Mouse (Mus musculus) G1E (cell line): Measurements from ENCODE around the gene Gm49353. TPM values are rescaled to one million over a fixed set of nuclear protein-coding genes. Genes with fewer than 3 reads are reported as not detected.

Experiments used
- ATAC-seq: 2 replicates; pipeline ENCODE4 v1.8.0; 2016; ENCODE audit warnings: mild to moderate bottlenecking; ENCODE audit not compliant: insufficient number of reproducible peaks, poor library complexity, low FRiP score, severe bottlenecking; ENCODE audit errors: extremely low read depth
- DNase-seq: peaks from one replicate; pipeline ENCODE4 v3.0.0; 2012; ENCODE audit warnings: low spot score
- H3K27me3 ChIP-seq: 2 replicates; pipeline ENCODE4 v1.6.1; 2012; ENCODE audit warnings: mild to moderate bottlenecking, low read length, inconsistent platforms; ENCODE audit not compliant: insufficient read depth
- H3K36me3 ChIP-seq: replicated peaks from 2 replicates; pipeline ENCODE3; 2012; ENCODE audit warnings: mild to moderate bottlenecking, inconsistent platforms
- H3K4me1 ChIP-seq: 2 replicates; pipeline ENCODE4 v1.6.1; 2012; ENCODE audit warnings: low read depth, low read length, inconsistent platforms, mixed read lengths; ENCODE audit not compliant: insufficient read depth
- H3K4me3 ChIP-seq: 2 replicates; pipeline ENCODE4 v1.5.1; 2012; ENCODE audit warnings: low read depth, mild to moderate bottlenecking, inconsistent platforms, low read length, moderate library complexity, mixed read lengths
- H3K9me3 ChIP-seq: replicated peaks from 2 replicates; pipeline ENCODE4 v1.6.1; 2012; ENCODE audit warnings: inconsistent platforms
- CTCF ChIP-seq: IDR thresholded peaks from 2 replicates; pipeline ENCODE4 v1.5.1; 2012; ENCODE audit warnings: low read depth, low read length, inconsistent platforms, mixed read lengths
- GATA1 ChIP-seq: IDR thresholded peaks from 2 replicates; pipeline ENCODE4 v1.6.1; 2012; ENCODE audit warnings: borderline replicate concordance, low read length, inconsistent platforms, mixed read lengths
- GATA2 ChIP-seq: IDR thresholded peaks from 2 replicates; pipeline ENCODE4 v1.6.1; 2012; ENCODE audit warnings: low read depth, low read length, inconsistent platforms, borderline replicate concordance
- POLR2AphosphoS5 ChIP-seq: IDR thresholded peaks from 2 replicates; pipeline ENCODE4 v1.6.1; 2012; ENCODE audit warnings: low read depth, low read length, inconsistent platforms; ENCODE audit not compliant: insufficient replicate concordance
- TAL1 ChIP-seq: conservative IDR thresholded peaks from 2 replicates; pipeline ENCODE4 v1.6.1; 2012; ENCODE audit warnings: low read depth, low read length, inconsistent platforms, mixed read lengths
- polyA plus RNA-seq: library from polyadenylated mRNA; stranded (reverse); fragments of >175 nt; gene quantifications from 2 replicates; pipeline ENCODE4 v1.2.3, GENCODE M21; 2012
- total RNA-seq, 2 experiments: library from RNA; stranded (forward) in 1 of 2; stranded (reverse) in 1 of 2; fragments of 200-1000 nt in 1 of 2; fragments of >200 nt in 1 of 2; fragmentation: Nextera tagmentation in 1 of 2; gene quantifications; 2 replicates each; pipeline ENCODE4 v1.2.3; 2014 to 2017

The Gm49353 gene
- total and polyA plus RNA-seq, 3 experiments, result not detected

- TF ChIP-seq TAL1, result no peak
- peak; percentile 30; the same call in 1 of the 2 replicates for TF ChIP-seq CTCF
- ATAC-seq (peak; percentile 34; the same call in 1 of the 2 replicates), DNase-seq (peak; percentile 18)
- Histone ChIP-seq H3K36me3 (no peaks in the 10 kb centered on the region), H3K4me3 (no peak overlapping the region), H3K27me3 (no peaks in the 10 kb centered on the region), H3K4me1 (peaks cover 7% of the 10 kb centered on the region; the same call in 1 of the 2 replicates), H3K9me3 (no peaks in the 10 kb centered on the region)
Observed at GRCm38 (mm10) chr10:29206730-29207129, 8.0 kb downstream of the Gm49353 start.

GRCm38 (mm10) chr10:29208735-29209134 lies 10.0 kb downstream of the Gm49353 start:
- Histone ChIP-seq H3K4me3 (no peak overlapping the region), H3K36me3 (no peaks in the 10 kb centered on the region), H3K4me1 (peaks cover 7% of the 10 kb centered on the region; the same call in 1 of the 2 replicates), H3K27me3 (no peaks in the 10 kb centered on the region), H3K9me3 (no peaks in the 10 kb centered on the region)
- ATAC-seq (no peak), DNase-seq (no peak)
- TF ChIP-seq GATA1, result no peak
- TF ChIP-seq POLR2AphosphoS5, result no peak
- TF ChIP-seq CTCF, result no peak
- no peak for TF ChIP-seq TAL1
- no peak for TF ChIP-seq GATA2

DNA sequence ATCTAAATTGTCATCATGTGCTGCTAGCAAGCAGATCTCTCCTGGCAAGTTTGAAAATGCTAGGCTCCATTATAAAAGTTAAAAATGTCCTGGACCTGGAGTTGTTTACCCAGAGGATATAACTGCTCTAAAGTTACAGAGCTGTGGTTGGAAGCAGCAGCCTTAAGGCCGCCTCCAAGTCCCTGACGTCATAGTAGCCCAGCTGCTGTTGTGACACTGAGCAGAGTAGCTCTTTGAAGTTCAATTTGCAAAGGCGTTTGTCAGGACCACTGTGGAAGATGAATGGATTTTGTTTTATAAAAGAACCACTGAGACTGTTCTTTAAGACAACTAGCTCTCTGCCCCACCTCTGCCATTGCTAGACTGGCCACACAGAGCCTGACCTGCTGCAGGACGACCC lies 12.7 kb downstream of the Gm49353 start, which contains the start of gene 9330159F19Rik:
9330159F19Rik (plus strand) TSS at position 154 of the 400 bp plus-strand sequence.
- Histone ChIP-seq H3K36me3 (no peaks in the 10 kb centered on the region), H3K4me1 (no peaks in the 10 kb centered on the region; the same call in 1 of the 2 replicates), H3K27me3 (no peaks in the 10 kb centered on the region), H3K4me3 (no peak within 1 kb of the TSS), H3K9me3 (no peaks in the 10 kb centered on the region)
- DNase-seq (no peak), ATAC-seq (no peak)
- TF ChIP-seq POLR2AphosphoS5 (no peak), GATA1 (no peak), TAL1 (no peak), GATA2 (no peak), CTCF (no peak)

GRCm38 (mm10) chr10:29213534-29214100 lies 14.9 kb downstream of the Gm49353 start:
- TF ChIP-seq CTCF (no peak), TAL1 (no peak), GATA2 (no peak), POLR2AphosphoS5 (no peak), GATA1 (no peak)
- DNase-seq (no peak), ATAC-seq (no peak)
- Histone ChIP-seq H3K36me3 (no peaks in the 10 kb centered on the region), H3K4me3 (no peak overlapping the region), H3K4me1 (no peaks in the 10 kb centered on the region), H3K27me3 (no peaks in the 10 kb centered on the region), H3K9me3 (no peaks in the 10 kb centered on the region)

GRCm38 (mm10) chr10:29216957-29217356 lies 18.2 kb downstream of the Gm49353 start:
- Histone ChIP-seq H3K27me3 (no peaks in the 10 kb centered on the region), H3K4me1 (no peaks in the 10 kb centered on the region), H3K36me3 (no peaks in the 10 kb centered on the region), H3K9me3 (no peaks in the 10 kb centered on the region), H3K4me3 (no peak overlapping the region)
- TF ChIP-seq CTCF (no peak), GATA1 (no peak), POLR2AphosphoS5 (no peak), GATA2 (no peak), TAL1 (no peak)
- ATAC-seq (no peak), DNase-seq (no peak)

DNA sequence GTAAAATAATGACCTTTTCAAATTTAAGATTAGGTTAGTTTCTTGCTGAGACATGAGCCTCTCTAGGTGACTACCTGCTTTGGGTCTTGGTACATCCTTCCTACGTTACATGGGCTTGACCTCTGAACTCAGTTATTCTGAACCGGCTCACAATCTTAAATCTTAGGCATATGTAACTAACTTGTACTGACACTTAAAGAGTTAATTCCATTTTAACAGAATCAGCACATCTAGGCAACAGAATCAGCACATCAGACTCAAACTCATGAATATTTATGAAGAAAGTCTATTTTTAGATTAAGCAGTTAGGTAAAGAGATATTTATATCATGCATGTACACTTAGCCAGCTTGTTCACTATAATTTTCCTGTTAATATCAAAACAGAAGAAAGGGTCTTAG lies 18.7 kb downstream of the Gm49353 start:
- Histone ChIP-seq H3K9me3 (no peaks in the 10 kb centered on the region), H3K4me3 (no peak overlapping the region), H3K4me1 (no peaks in the 10 kb centered on the region), H3K27me3 (no peaks in the 10 kb centered on the region), H3K36me3 (no peaks in the 10 kb centered on the region)
- DNase-seq (no peak), ATAC-seq (no peak)
- no peak for TF ChIP-seq CTCF
- no peak for TF ChIP-seq POLR2AphosphoS5
- TF ChIP-seq GATA1, result no peak
- TF ChIP-seq GATA2, result no peak
- no peak for TF ChIP-seq TAL1

DNA sequence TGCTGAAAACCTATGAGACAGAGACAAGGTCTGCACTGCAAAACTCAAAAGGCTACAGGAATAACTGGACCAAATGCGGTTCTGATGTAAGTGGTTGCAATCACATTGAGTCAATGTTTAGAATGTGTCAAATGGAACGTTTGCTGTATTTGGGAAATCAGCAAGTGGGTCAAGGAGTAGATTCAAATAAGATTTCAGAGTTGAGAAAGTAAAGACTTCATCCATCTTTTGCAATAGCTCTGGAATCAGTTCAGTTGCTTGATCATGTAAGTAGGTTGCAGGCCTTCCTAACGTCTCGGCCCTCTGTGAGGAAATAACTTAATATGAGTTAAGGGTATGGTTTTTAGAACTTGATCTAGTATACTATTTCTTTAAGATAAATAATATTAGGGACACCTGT lies 26.6 kb downstream of the Gm49353 start:
- no peaks in the 10 kb centered on the region for H3K36me3 ChIP-seq
- TF ChIP-seq CTCF (no peak), GATA1 (no peak), TAL1 (no peak), GATA2 (no peak), POLR2AphosphoS5 (no peak)
- no peaks in the 10 kb centered on the region for H3K27me3 ChIP-seq
- ATAC-seq (no peak), DNase-seq (no peak)
- H3K4me1 ChIP-seq, result no peaks in the 10 kb centered on the region
- no peak overlapping the region for H3K4me3 ChIP-seq
- H3K9me3 ChIP-seq, result no peaks in the 10 kb centered on the region
